Mouse (Mus musculus): Measurements from ENCODE around the gene Orm2.

GRCm38 (mm10) chr4:63385253-63385652 lies 23.0 kb downstream of the Orm2 start:
- TF ChIP-seq CTCF (IDR thresholded peaks at IDR 0.05; ENCODE audit: low read depth, low read length): no peak
- TF ChIP-seq POLR2A (IDR thresholded peaks at IDR 0.05; ENCODE audit: extremely low read depth, insufficient read depth, low read length): no peak

All from liver, adult 2 months (tissue).